Mouse (Mus musculus): ENCODE results near the gene 1700019N19Rik. TPM values are rescaled to one million over a fixed set of nuclear protein-coding genes. Genes with fewer than 3 reads are reported as not detected.

The 1700019N19Rik gene
- polyA plus RNA-seq, 1 experiment from 2014 or later, result not detected

DNA sequence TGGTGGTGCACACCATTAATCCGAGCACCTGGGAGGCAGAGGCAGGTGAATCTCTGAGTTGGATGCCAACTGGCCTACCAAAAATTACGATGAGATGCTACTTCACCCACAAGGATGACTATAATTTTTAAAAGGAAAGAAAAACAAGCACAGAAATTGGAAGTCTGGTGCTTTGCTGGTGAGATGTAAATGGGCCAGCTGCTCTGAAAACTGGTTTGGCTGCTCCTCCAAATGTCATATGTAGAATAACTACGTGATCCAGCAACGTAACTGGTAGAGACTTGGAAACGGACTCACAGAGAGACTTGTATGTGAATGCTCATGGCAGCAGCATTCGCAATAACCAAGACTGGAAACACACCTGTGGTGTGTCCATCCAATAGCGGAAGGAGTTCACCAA lies 35.9 kb upstream of the 1700019N19Rik start:
- no peak overlapping the region for H3K27ac ChIP-seq (ENCODE audit: low read length)
- no peaks in the 10 kb centered on the region for H3K9me3 ChIP-seq (replicated peaks; ENCODE audit: control insufficient read depth, low read length)
- no peak overlapping the region for H3K4me3 ChIP-seq (ENCODE audit: low read depth, low read length)
- no peaks in the 10 kb centered on the region for H3K4me1 ChIP-seq (ENCODE audit: control insufficient read depth, low read depth, low read length)
- H3K9ac ChIP-seq (ENCODE audit: low read depth, low read length), result no peak overlapping the region
- no peak overlapping the region for H3K4me2 ChIP-seq (ENCODE audit: low read depth, low read length)
- ATAC-seq (ENCODE audit: low read depth), result no peak
- no peaks in the 10 kb centered on the region for H3K36me3 ChIP-seq (ENCODE audit: control insufficient read depth, insufficient read depth)
- no peaks in the 10 kb centered on the region for H3K27me3 ChIP-seq (ENCODE audit: control insufficient read depth, insufficient read depth, low read depth, low read length)
- 67% methylated on average over 7 of the region's 7 CpGs for WGBS (ENCODE audit: insufficient replicate concordance)

DNA sequence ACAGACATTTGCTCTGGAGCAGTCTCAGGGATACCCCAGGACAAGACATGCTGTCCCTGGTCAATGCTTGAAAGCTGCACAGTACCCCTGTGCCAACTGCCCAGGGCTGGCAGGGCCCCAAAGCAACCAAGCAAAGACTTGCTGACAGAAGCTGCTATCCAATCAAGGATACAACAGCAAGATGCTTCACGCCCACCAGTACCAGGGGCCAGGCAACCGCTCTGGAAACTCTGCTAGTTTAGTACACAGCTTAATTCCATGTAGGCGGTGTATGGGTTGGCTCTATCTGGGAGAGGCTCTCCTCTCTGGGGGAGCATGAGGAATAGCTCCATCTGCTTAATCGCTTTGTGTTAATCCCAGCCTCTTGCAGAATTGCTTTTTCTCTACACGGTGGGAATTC lies 35.3 kb upstream of the 1700019N19Rik start:
- H3K27ac ChIP-seq (ENCODE audit: low read length), result no peak overlapping the region
- 61% methylated on average over 5 of the region's 5 CpGs for WGBS (ENCODE audit: insufficient replicate concordance)
- H3K27me3 ChIP-seq (ENCODE audit: control insufficient read depth, insufficient read depth, low read depth, low read length), result no peaks in the 10 kb centered on the region
- H3K9ac ChIP-seq (ENCODE audit: low read depth, low read length), result no peak overlapping the region
- no peak overlapping the region for H3K4me3 ChIP-seq (ENCODE audit: low read depth, low read length)
- no peaks in the 10 kb centered on the region for H3K9me3 ChIP-seq (replicated peaks; ENCODE audit: control insufficient read depth, low read length)
- no peaks in the 10 kb centered on the region for H3K36me3 ChIP-seq (ENCODE audit: control insufficient read depth, insufficient read depth)
- ATAC-seq (ENCODE audit: low read depth), result no peak
- no peak overlapping the region for H3K4me2 ChIP-seq (ENCODE audit: low read depth, low read length)
- no peaks in the 10 kb centered on the region for H3K4me1 ChIP-seq (ENCODE audit: control insufficient read depth, low read depth, low read length)

DNA sequence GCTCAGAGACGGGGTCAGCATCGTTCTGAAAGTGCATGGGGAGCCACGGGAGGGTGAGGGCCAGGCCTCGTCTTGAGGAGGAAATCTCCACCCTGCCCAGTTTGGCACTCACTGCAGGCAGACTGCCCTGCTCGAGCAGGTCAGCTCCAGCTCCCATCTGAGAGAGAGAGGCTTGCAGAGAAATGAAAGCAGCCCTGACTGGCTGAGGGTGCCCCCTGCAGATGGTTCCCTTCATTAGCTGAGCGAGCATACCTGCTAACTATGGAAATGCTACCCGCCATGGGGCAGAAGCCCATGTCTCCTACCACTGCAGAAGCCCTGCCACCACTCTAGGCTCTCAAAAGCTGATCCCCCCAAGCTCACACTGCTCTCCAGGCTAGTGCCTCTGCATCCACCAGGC lies 33.4 kb upstream of the 1700019N19Rik start:
- no peak overlapping the region for H3K27ac ChIP-seq (ENCODE audit: low read length)
- H3K36me3 ChIP-seq (ENCODE audit: control insufficient read depth, insufficient read depth), result no peaks in the 10 kb centered on the region
- H3K4me3 ChIP-seq (ENCODE audit: low read depth, low read length), result no peak overlapping the region
- ATAC-seq (ENCODE audit: low read depth), result no peak
- H3K9me3 ChIP-seq (replicated peaks; ENCODE audit: control insufficient read depth, low read length), result no peaks in the 10 kb centered on the region
- H3K4me1 ChIP-seq (ENCODE audit: control insufficient read depth, low read depth, low read length), result no peaks in the 10 kb centered on the region
- no peaks in the 10 kb centered on the region for H3K27me3 ChIP-seq (ENCODE audit: control insufficient read depth, insufficient read depth, low read depth, low read length)
- H3K9ac ChIP-seq (ENCODE audit: low read depth, low read length), result no peak overlapping the region
- no peak overlapping the region for H3K4me2 ChIP-seq (ENCODE audit: low read depth, low read length)
- 39% methylated on average over 7 of the region's 7 CpGs for WGBS (ENCODE audit: insufficient replicate concordance)

DNA sequence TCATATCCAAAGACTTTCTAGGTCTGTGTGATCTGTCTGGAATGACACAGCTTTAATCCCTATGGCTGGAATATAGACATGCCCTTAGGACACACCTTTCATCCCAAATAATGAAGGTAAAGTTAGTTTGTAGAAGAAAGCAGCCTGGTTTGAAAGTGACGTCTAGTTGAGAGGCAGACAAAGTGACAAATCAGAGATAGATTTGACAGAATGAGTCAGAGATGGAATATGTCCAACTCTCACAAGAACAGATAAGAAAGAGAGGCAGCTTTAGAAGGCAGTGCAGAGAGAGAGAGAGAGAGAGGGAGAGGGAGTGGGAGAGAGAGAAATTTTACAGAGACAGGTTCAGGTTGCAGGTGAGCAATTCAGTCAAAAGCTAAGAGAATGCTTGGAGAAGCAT lies 30.1 kb upstream of the 1700019N19Rik start:
- no peak overlapping the region for H3K27ac ChIP-seq (ENCODE audit: low read length)
- 37% methylated on average over 1 of the region's 1 CpGs for WGBS (ENCODE audit: insufficient replicate concordance)
- no peak for ATAC-seq (ENCODE audit: low read depth)
- no peak overlapping the region for H3K9ac ChIP-seq (ENCODE audit: low read depth, low read length)
- no peaks in the 10 kb centered on the region for H3K36me3 ChIP-seq (ENCODE audit: control insufficient read depth, insufficient read depth)
- no peaks in the 10 kb centered on the region for H3K9me3 ChIP-seq (replicated peaks; ENCODE audit: control insufficient read depth, low read length)
- H3K27me3 ChIP-seq (ENCODE audit: control insufficient read depth, insufficient read depth, low read depth, low read length), result no peaks in the 10 kb centered on the region
- H3K4me3 ChIP-seq (ENCODE audit: low read depth, low read length), result no peak overlapping the region
- H3K4me1 ChIP-seq (ENCODE audit: control insufficient read depth, low read depth, low read length), result no peaks in the 10 kb centered on the region
- H3K4me2 ChIP-seq (ENCODE audit: low read depth, low read length), result no peak overlapping the region

DNA sequence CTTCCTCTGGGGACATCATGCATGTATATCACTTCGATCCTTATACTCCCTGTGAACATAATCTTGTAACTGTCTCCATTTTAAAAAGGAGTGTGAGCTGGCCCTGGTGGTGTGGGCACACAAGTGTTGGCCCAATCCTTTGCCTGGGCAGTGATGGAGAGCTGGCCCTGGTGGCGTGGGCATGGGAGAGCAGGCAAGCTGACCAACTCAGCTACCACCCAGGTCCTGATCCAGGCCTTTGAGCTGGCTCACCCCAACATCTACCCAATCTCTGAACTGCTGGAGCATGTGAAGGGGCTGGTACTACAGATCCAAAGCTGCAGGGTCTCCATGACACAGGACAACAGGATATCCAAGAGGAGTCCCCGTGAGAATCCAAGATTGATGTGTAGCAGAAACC lies 29.0 kb upstream of the 1700019N19Rik start:
- no peak overlapping the region for H3K27ac ChIP-seq (ENCODE audit: low read length)
- no peaks in the 10 kb centered on the region for H3K27me3 ChIP-seq (ENCODE audit: control insufficient read depth, insufficient read depth, low read depth, low read length)
- WGBS (ENCODE audit: insufficient replicate concordance), result 57% methylated on average over 3 of the region's 3 CpGs
- H3K9ac ChIP-seq (ENCODE audit: low read depth, low read length), result no peak overlapping the region
- ATAC-seq (ENCODE audit: low read depth), result no peak
- no peaks in the 10 kb centered on the region for H3K36me3 ChIP-seq (ENCODE audit: control insufficient read depth, insufficient read depth)
- no peak overlapping the region for H3K4me2 ChIP-seq (ENCODE audit: low read depth, low read length)
- no peaks in the 10 kb centered on the region for H3K4me1 ChIP-seq (ENCODE audit: control insufficient read depth, low read depth, low read length)
- no peak overlapping the region for H3K4me3 ChIP-seq (ENCODE audit: low read depth, low read length)
- no peaks in the 10 kb centered on the region for H3K9me3 ChIP-seq (replicated peaks; ENCODE audit: control insufficient read depth, low read length)

DNA sequence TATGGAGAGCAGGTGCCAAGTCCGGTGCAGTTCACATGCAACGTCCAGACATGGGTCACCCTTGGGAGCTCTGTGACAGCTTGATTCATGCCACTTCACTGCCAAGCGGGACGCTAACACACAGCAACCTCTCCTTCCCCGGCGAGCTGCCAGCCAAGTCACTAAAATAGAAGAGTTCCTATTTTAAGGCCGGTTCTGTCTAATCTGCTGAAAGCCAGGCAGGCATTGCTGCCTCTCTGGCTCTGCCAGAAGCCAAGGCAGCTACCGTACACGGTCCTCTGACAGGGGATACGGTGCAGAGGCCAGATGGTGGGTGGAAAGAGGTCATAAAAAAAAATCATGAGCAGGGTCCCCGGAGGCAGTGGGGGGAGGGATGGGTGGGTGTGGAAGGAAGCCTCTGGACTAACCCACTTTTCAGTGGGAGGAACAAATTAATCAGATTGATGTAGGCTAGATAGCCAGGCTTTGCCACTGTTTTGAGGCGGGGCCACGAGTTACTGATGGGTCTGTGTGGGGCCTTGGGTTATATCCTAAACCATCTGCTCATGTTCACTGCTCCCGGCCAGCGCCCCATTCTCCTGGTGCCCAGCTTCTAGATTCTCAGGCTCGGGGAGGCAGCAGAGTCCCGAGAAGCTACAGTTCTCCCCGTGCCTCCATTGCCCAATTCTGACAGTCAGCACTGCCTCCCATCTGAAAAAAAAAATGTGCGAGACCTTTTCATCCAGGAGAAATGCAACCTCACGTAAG lies 28.4 kb upstream of the 1700019N19Rik start:
- H3K4me2 ChIP-seq (ENCODE audit: low read depth, low read length), result no peak overlapping the region
- H3K27ac ChIP-seq (ENCODE audit: low read length), result no peak overlapping the region
- no peaks in the 10 kb centered on the region for H3K36me3 ChIP-seq (ENCODE audit: control insufficient read depth, insufficient read depth)
- H3K4me1 ChIP-seq (ENCODE audit: control insufficient read depth, low read depth, low read length), result no peaks in the 10 kb centered on the region
- no peaks in the 10 kb centered on the region for H3K27me3 ChIP-seq (ENCODE audit: control insufficient read depth, insufficient read depth, low read depth, low read length)
- no peak for ATAC-seq (ENCODE audit: low read depth)
- no peak overlapping the region for H3K4me3 ChIP-seq (ENCODE audit: low read depth, low read length)
- 66% methylated on average over 20 of the region's 20 CpGs for WGBS (ENCODE audit: insufficient replicate concordance)
- no peak overlapping the region for H3K9ac ChIP-seq (ENCODE audit: low read depth, low read length)
- H3K9me3 ChIP-seq (replicated peaks; ENCODE audit: control insufficient read depth, low read length), result no peaks in the 10 kb centered on the region

DNA sequence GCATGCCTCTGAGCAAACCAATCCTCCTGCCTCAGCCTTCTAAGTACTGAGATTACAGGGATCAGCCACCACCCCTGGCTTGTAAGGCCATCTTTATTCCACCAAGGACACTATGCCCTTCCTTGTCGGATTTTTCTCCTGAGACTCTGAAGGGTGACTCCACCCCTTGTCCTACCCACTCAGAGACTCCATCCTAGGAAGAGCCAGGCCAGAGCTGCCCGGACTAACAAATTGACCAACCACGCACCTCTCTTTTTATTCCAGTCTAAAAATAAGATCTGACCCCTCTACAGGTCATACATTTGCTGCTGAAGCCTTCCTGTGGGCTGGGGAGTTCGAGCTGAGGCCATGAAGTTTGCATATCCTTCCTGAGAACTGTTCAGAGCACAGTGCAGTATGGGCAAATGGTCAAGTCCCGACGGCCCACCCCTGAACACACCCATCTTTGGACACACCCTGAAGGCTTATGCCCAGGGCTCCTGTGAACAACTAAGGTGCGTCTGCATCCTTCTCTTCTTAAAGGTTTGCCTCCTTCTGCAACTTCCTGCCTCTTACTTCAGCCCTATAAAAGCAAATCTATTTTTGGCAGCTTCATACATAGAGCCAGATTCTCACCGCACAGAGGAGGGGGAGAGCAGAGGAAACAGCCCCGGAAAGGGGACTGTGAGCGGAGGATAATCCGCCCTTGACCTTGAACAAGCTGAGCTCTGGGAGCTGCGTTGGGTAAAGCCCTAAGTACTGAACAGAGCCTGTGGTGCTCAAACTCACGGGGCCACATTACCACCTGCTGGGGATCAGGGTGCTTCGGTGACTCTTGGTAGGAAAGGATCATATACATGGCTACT lies 24.5 kb upstream of the 1700019N19Rik start:
- no peaks in the 10 kb centered on the region for H3K4me1 ChIP-seq (ENCODE audit: control insufficient read depth, low read depth, low read length)
- H3K27me3 ChIP-seq (ENCODE audit: control insufficient read depth, insufficient read depth, low read depth, low read length), result no peaks in the 10 kb centered on the region
- H3K9ac ChIP-seq (ENCODE audit: low read depth, low read length), result no peak overlapping the region
- H3K9me3 ChIP-seq (replicated peaks; ENCODE audit: control insufficient read depth, low read length), result no peaks in the 10 kb centered on the region
- no peak for ATAC-seq (ENCODE audit: low read depth)
- WGBS (ENCODE audit: insufficient replicate concordance), result 44% methylated on average over 14 of the region's 14 CpGs
- no peaks in the 10 kb centered on the region for H3K36me3 ChIP-seq (ENCODE audit: control insufficient read depth, insufficient read depth)
- H3K4me2 ChIP-seq (ENCODE audit: low read depth, low read length), result no peak overlapping the region
- H3K4me3 ChIP-seq (ENCODE audit: low read depth, low read length), result no peak overlapping the region
- H3K27ac ChIP-seq (ENCODE audit: low read length), result no peak overlapping the region

DNA sequence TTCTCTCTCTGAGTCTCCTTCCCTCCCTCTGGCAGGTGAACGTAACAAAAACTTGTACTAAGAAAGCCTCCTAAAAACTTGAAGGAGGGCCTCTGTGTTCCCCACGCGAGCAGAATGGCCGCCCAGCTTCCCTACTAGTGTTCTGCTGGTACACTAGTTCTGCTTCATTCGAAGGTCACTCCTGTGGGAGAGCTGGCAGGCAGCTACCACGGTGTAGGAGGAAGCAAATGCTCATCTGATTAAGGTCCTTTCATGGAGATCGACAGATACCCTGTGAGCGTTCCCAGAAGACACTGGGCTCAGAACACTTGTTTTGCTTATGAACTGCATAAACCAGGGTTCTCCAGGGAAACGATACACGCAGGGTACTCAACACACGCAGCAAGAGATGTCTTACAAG lies 23.1 kb upstream of the 1700019N19Rik start:
- H3K4me3 ChIP-seq (ENCODE audit: low read depth, low read length), result no peak overlapping the region
- H3K27ac ChIP-seq (ENCODE audit: low read length), result no peak overlapping the region
- H3K9me3 ChIP-seq (replicated peaks; ENCODE audit: control insufficient read depth, low read length), result no peaks in the 10 kb centered on the region
- H3K27me3 ChIP-seq (ENCODE audit: control insufficient read depth, insufficient read depth, low read depth, low read length), result no peaks in the 10 kb centered on the region
- ATAC-seq (ENCODE audit: low read depth), result no peak
- no peaks in the 10 kb centered on the region for H3K36me3 ChIP-seq (ENCODE audit: control insufficient read depth, insufficient read depth)
- no peak overlapping the region for H3K4me2 ChIP-seq (ENCODE audit: low read depth, low read length)
- no peaks in the 10 kb centered on the region for H3K4me1 ChIP-seq (ENCODE audit: control insufficient read depth, low read depth, low read length)
- H3K9ac ChIP-seq (ENCODE audit: low read depth, low read length), result no peak overlapping the region
- 63% methylated on average over 11 of the region's 11 CpGs for WGBS (ENCODE audit: insufficient replicate concordance)

DNA sequence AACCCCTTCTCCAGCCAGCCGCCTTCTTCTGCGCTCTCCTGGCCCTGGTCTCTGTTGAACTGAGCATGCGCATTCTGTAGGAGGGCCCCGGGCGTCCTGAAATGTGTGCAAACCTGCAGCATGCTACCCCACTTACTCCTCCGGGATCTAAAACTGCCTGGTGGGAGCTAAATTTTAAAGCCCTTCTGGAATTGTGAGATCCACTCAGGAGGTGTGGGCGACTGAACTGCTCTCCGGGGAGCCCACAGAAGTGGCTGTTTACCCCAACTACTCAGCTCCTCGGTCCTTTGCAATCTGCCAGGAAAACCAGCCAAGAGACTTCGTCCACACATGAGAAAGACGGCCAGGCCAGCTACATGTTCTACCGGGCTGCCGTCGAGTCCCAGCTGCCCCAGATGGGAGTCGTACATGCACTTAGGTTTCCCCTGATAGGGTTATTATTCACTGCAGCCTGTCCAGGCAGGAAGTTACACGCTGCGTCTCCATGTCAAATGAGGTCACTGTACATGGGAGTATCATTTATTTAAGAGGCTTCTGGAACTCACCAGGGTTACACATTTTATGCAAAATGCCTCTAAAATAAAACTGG lies 22.3 kb upstream of the 1700019N19Rik start:
- H3K27me3 ChIP-seq (ENCODE audit: control insufficient read depth, insufficient read depth, low read depth, low read length), result no peaks in the 10 kb centered on the region
- no peak overlapping the region for H3K9ac ChIP-seq (ENCODE audit: low read depth, low read length)
- ATAC-seq (ENCODE audit: low read depth), result no peak
- H3K4me1 ChIP-seq (ENCODE audit: control insufficient read depth, low read depth, low read length), result no peaks in the 10 kb centered on the region
- H3K4me3 ChIP-seq (ENCODE audit: low read depth, low read length), result no peak overlapping the region
- no peaks in the 10 kb centered on the region for H3K9me3 ChIP-seq (replicated peaks; ENCODE audit: control insufficient read depth, low read length)
- H3K4me2 ChIP-seq (ENCODE audit: low read depth, low read length), result no peak overlapping the region
- H3K36me3 ChIP-seq (ENCODE audit: control insufficient read depth, insufficient read depth), result no peaks in the 10 kb centered on the region
- no peak overlapping the region for H3K27ac ChIP-seq (ENCODE audit: low read length)
- 68% methylated on average over 17 of the region's 17 CpGs for WGBS (ENCODE audit: insufficient replicate concordance)

Data from liver, embryonic 16.5 days (tissue).